Mouse (Mus musculus) limb, embryonic 12.5 days (tissue): ENCODE results near the gene P2ry13. TPM values are rescaled to one million over a fixed set of nuclear protein-coding genes. Genes with fewer than 3 reads are reported as not detected.
A peak's percentile ranks its signal among the peaks of the same experiment; 100 is the strongest.

ENCODE experiments used
- ATAC-seq: fragments of 200-750 bp; cut with Nextera tagmentation; 2 replicates; pipeline ENCODE4 v1.8.0; 2017; ENCODE audit warnings: low read depth, moderate TSS enrichment; ENCODE audit not compliant: insufficient number of reproducible peaks, insufficient read depth, low FRiP score, low TSS enrichment
- H3K27ac ChIP-seq: fragments of 300-500 bp; sonication (generic); 2 replicates; pipeline ENCODE4 v1.5.1; 2016; ENCODE audit warnings: mild to moderate bottlenecking, moderate library complexity
- H3K27me3 ChIP-seq: fragments of 300-500 bp; sonication (generic); 2 replicates; pipeline ENCODE4 v1.6.1; 2016; ENCODE audit warnings: mild to moderate bottlenecking, moderate library complexity
- H3K36me3 ChIP-seq: fragments of 300-500 bp; sonication (generic); 2 replicates; pipeline ENCODE4 v1.6.1; 2016; ENCODE audit warnings: mild to moderate bottlenecking, moderate library complexity
- H3K4me1 ChIP-seq: fragments of 300-500 bp; sonication (generic); replicated peaks from 2 replicates; pipeline ENCODE4 v1.6.1; 2016
- H3K4me2 ChIP-seq: fragments of 300-500 bp; sonication (generic); 2 replicates; pipeline ENCODE4 v1.6.1; 2016; ENCODE audit warnings: mild to moderate bottlenecking, moderate library complexity
- H3K4me3 ChIP-seq: fragments of 300-500 bp; sonication (generic); replicated peaks from 2 replicates; pipeline ENCODE4 v1.5.1; 2016; ENCODE audit warnings: mild to moderate bottlenecking
- H3K9ac ChIP-seq: fragments of 300-500 bp; sonication (generic); replicated peaks from 2 replicates; pipeline ENCODE4 v1.6.1; 2016; ENCODE audit warnings: mild to moderate bottlenecking, moderate library complexity
- H3K9me3 ChIP-seq: fragments of 300-500 bp; sonication (generic); 2 replicates; pipeline ENCODE4 v1.6.1; 2016; ENCODE audit warnings: mild to moderate bottlenecking, moderate library complexity
- WGBS: fragments of 180-500 bp; shearing (Covaris S2); methylation state at CpG from one replicate; pipeline ENCODE4 v1.1.7; 2016; 5-methylcytosine and 5-hydroxymethylcytosine counted together
- polyA plus RNA-seq: library from polyadenylated mRNA; unstranded; fragments of >200 nt; fragmentation: Nextera tagmentation; extraction: Ambion mirVana; gene quantifications from 2 replicates; pipeline ENCODE4 v1.2.1, GENCODE M21; 2016

The P2ry13 gene
- 0.67 and 0.68 TPM in 2 replicates for polyA plus RNA-seq

GRCm38 (mm10) chr3:59210727-59211126 is at the start of gene P2ry13:
Gene P2ry13, minus strand, starts transcription at chr3:59210882.
- no peak within 1 kb of the TSS for H3K27ac ChIP-seq
- no peak within 1 kb of the TSS for H3K4me3 ChIP-seq
- H3K4me2 ChIP-seq: no peak within 1 kb of the TSS
- H3K9ac ChIP-seq: no peak within 1 kb of the TSS
- H3K4me1 ChIP-seq: peaks cover 7% of the 10 kb centered on the region
- H3K9me3 ChIP-seq: no peaks in the 10 kb centered on the region
- 92% methylated on average over 6 of the region's 6 CpGs for WGBS
- no peak for ATAC-seq
- H3K27me3 ChIP-seq: no peaks in the 10 kb centered on the region
- no peaks in the 10 kb centered on the region for H3K36me3 ChIP-seq

DNA sequence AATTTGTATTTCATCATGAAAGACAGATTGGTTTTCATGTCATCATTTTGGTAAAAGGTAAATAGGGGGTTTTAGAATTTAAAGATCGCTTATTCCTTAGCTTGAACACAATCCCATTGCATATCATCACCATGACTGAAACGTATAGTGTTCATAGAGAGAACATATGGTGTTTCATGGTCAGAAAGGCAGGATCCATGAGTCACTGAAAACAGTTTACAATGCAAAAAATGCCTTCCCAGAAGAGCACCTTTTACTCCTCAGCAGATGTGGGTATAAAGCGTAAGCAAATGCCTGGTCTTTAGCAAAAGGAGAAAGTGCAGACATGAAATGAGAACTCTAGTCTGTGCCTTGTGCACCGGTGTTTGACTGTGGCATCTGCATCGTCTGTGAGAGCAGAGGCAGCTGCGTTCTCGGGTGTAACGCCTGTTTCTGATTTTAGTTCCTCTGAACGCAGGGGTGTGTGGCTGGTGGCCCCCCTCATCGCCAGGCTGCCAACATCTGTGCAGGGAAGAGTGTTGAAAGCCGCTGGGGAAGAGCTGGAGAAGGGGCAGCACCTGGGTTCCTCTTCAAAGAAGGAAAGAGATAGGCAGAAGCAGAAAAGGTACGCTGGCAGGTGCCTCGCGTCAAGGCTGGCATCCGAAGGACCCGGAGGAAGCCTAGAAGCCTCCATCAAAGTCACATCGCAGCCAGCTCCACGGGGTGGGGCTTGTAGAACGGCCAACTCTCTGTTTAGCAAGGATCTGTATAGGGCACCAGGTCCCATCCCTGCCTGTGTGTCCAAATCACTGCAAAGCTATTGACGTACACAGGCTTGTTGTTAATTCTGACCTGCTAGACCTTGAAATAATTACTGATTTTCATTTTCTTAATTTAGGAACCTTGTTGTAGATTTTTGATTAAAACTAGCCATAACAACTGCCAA is 47.3 kb upstream of the P2ry13 start:
- Histone ChIP-seq H3K4me3 (no peak overlapping the region), H3K36me3 (no peaks in the 10 kb centered on the region), H3K4me2 (peak overlapping the region; percentile 13; the same call in 1 of the 2 replicates), H3K9ac (no peak overlapping the region), H3K27ac (0 out of 2 replicates have a peak overlapping the region, but pooled peaks have one; percentile 23), H3K9me3 (no peaks in the 10 kb centered on the region), H3K27me3 (no peaks in the 10 kb centered on the region), H3K4me1 (peaks cover 19% of the 10 kb centered on the region)
- peak; percentile 66; the same call in 1 of the 2 replicates for ATAC-seq
- 47% methylated on average over 20 of the region's 20 CpGs for WGBS

- Histone ChIP-seq H3K4me2 (no peak overlapping the region), H3K4me1 (no peaks in the 10 kb centered on the region), H3K9me3 (no peaks in the 10 kb centered on the region), H3K9ac (no peak overlapping the region), H3K27me3 (no peaks in the 10 kb centered on the region), H3K4me3 (no peak overlapping the region), H3K27ac (no peak overlapping the region), H3K36me3 (no peaks in the 10 kb centered on the region)
- 84% methylated on average over 1 of the region's 1 CpGs for WGBS
- ATAC-seq: no peak
These were observed 39.8 kb upstream of the P2ry13 start for GRCm38 (mm10) chr3:59250454-59250853.

GRCm38 (mm10) chr3:59248031-59248430 is 37.3 kb upstream of the P2ry13 start:
- Histone ChIP-seq H3K4me1 (no peaks in the 10 kb centered on the region), H3K9me3 (no peaks in the 10 kb centered on the region), H3K27me3 (no peaks in the 10 kb centered on the region), H3K36me3 (no peaks in the 10 kb centered on the region), H3K4me3 (no peak overlapping the region), H3K4me2 (no peak overlapping the region), H3K27ac (no peak overlapping the region), H3K9ac (no peak overlapping the region)
- ATAC-seq: no peak
- WGBS: 79% methylated on average over 6 of the region's 6 CpGs

- ATAC-seq: no peak
- no peak overlapping the region for H3K4me2 ChIP-seq
- H3K4me3 ChIP-seq: no peak overlapping the region
- no peak overlapping the region for H3K9ac ChIP-seq
- no peaks in the 10 kb centered on the region for H3K9me3 ChIP-seq
- no peaks in the 10 kb centered on the region for H3K36me3 ChIP-seq
- H3K27ac ChIP-seq: no peak overlapping the region
- H3K27me3 ChIP-seq: no peaks in the 10 kb centered on the region
- no peaks in the 10 kb centered on the region for H3K4me1 ChIP-seq
- 74% methylated on average over 6 of the region's 6 CpGs for WGBS
These were observed 32.7 kb upstream of the P2ry13 start for GRCm38 (mm10) chr3:59243384-59243783.

- Histone ChIP-seq H3K4me3 (no peak overlapping the region), H3K4me2 (no peak overlapping the region), H3K4me1 (no peaks in the 10 kb centered on the region), H3K9ac (no peak overlapping the region), H3K9me3 (no peaks in the 10 kb centered on the region), H3K36me3 (no peaks in the 10 kb centered on the region), H3K27me3 (no peaks in the 10 kb centered on the region), H3K27ac (no peak overlapping the region)
- 63% methylated on average over 5 of the region's 5 CpGs for WGBS
- ATAC-seq: no peak
These were observed 24.2 kb upstream of the P2ry13 start for GRCm38 (mm10) chr3:59234878-59235277.

DNA sequence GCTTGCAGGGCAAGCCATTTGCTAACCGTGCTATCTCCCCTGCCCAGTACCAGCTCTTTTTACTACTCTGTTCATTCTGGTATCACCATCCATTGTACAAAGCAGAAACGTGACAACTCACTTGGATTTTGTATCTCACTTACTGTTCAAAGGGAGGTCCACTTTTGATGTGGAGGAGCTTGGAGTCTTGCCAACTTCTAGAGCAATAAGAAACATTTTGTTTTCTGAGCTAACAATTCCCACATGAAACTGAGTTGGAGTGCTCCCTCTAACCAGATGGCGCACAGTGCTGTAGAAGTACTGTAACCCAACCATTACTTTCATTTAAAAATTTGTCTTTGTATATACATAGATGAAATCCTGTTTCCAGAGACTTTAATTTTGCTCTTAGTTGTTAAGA is 20.2 kb upstream of the P2ry13 start:
- H3K9ac ChIP-seq: no peak overlapping the region
- WGBS: 65% methylated on average over 3 of the region's 3 CpGs
- no peak for ATAC-seq

DNA sequence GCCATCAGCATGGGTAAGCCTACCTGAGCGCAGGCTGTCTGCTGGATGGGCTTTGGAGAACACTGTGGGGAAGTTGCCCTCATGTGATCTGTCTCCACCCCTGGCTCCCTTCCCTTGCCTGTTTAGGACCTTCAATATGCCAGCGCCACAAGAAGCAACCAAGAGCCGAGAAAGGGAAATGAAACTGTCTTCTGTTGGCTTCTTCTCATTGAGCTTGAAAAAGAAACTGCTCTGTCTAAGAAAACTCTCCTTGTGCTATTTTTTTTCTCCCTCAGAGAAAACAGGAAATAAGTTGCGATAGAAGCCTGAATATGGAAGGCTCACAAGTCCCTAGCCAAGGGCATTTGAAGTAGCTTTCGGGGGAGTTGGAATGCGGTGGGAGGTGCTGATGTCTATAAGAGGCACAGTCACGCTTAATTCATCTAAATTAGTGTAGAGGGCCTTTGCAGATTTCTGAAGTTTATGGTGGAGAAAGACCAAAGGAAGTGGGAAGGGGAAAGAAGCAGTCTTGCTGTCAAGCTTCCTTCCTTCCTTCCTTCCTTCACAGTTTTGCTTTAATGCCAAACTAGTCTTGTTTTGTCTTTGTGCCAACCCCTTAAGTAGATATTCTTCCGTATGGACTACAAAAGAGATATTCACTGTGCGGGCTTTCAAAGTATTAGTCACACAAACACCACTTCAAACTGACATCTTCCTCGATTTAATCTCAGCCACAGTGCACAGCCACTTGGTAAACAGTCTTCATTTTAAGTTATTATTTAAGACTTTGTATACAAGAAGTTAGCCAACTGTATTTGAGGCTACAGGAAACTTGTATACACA is 18.3 kb upstream of the P2ry13 start:
- H3K4me2 ChIP-seq: no peak overlapping the region
- H3K4me3 ChIP-seq: no peak overlapping the region
- H3K27ac ChIP-seq: no peak overlapping the region
- H3K9ac ChIP-seq: no peak overlapping the region
- no peaks in the 10 kb centered on the region for H3K36me3 ChIP-seq
- H3K9me3 ChIP-seq: no peaks in the 10 kb centered on the region
- H3K27me3 ChIP-seq: no peaks in the 10 kb centered on the region
- H3K4me1 ChIP-seq: no peaks in the 10 kb centered on the region
- 67% methylated on average over 10 of the region's 10 CpGs for WGBS
- no peak for ATAC-seq

More for the DNA sequence above, 20.2 kb upstream of the P2ry13 start:
- Histone ChIP-seq H3K27me3 (no peaks in the 10 kb centered on the region), H3K36me3 (no peaks in the 10 kb centered on the region), H3K4me2 (no peak overlapping the region), H3K4me1 (no peaks in the 10 kb centered on the region), H3K4me3 (no peak overlapping the region), H3K27ac (no peak overlapping the region), H3K9me3 (no peaks in the 10 kb centered on the region)

DNA sequence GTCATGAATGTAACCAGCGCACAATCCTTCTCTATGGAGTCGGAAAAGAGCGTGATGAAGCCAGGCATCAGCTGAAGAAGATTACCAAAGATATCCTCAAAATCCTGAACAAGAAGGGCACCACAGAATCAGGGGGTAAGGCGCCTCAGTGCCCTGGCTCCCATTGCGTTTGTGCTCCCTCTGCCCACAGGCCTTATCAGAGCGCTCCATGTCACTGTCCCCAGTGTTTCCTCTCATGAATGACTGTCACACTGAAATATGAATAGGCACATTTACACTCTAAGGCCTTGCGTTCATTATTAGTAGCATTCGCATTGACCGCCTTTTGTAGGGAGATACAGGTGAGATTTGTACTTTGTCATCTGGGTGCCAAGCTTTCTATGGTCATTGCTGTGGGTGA is 17.0 kb upstream of the P2ry13 start:
- H3K9ac ChIP-seq: no peak overlapping the region
- no peak for ATAC-seq
- H3K4me2 ChIP-seq: no peak overlapping the region
- no peaks in the 10 kb centered on the region for H3K27me3 ChIP-seq
- no peak overlapping the region for H3K4me3 ChIP-seq
- H3K36me3 ChIP-seq: no peaks in the 10 kb centered on the region
- no peaks in the 10 kb centered on the region for H3K4me1 ChIP-seq
- no peaks in the 10 kb centered on the region for H3K9me3 ChIP-seq
- no peak overlapping the region for H3K27ac ChIP-seq
- WGBS: 89% methylated on average over 9 of the region's 9 CpGs

GRCm38 (mm10) chr3:59225411-59225810 is 14.7 kb upstream of the P2ry13 start:
- Histone ChIP-seq H3K9ac (no peak overlapping the region), H3K4me3 (no peak overlapping the region), H3K9me3 (no peaks in the 10 kb centered on the region), H3K36me3 (no peaks in the 10 kb centered on the region), H3K27ac (no peak overlapping the region), H3K27me3 (no peaks in the 10 kb centered on the region), H3K4me1 (no peaks in the 10 kb centered on the region), H3K4me2 (no peak overlapping the region)
- no peak for ATAC-seq

- no peak overlapping the region for H3K27ac ChIP-seq
- H3K36me3 ChIP-seq: no peaks in the 10 kb centered on the region
- H3K4me3 ChIP-seq: no peak overlapping the region
- no peak for ATAC-seq
- H3K4me2 ChIP-seq: no peak overlapping the region
- H3K9me3 ChIP-seq: no peaks in the 10 kb centered on the region
- no peak overlapping the region for H3K9ac ChIP-seq
- 88% methylated on average over 2 of the region's 2 CpGs for whole genome bisulfite sequencing
- no peaks in the 10 kb centered on the region for H3K27me3 ChIP-seq
- H3K4me1 ChIP-seq: no peaks in the 10 kb centered on the region
These were observed 11.6 kb upstream of the P2ry13 start for GRCm38 (mm10) chr3:59222303-59222702.
